In the genomic region with DNA sequence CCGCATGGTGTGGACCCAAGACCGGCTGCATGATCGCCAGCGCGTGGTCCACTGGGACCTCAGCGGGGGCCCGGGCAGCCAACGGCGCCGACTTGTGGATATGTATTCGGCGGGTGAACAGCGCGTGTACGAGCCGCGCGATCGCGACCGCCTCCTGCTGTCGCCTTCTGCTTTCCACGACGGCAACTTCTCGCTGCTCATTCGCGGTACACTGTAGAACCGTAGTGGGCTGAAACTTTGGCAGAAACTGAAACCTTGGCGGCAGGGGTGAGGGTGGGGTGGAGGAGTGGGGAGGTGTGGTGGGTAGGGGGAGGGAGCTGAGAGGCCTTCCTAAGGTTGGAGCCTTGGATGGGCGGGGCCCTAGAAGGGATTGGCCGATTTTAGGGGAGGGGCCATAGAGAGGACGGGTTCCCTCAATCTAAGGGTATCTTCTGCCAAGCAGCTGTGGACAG, we compare ENCODE assay signal across 8 mouse cellular contexts. TPM values are rescaled to one million over a fixed set of nuclear protein-coding genes. Genes with fewer than 3 reads are reported as not detected.
DNase-seq lines count a peak whose midpoint lies in the region; ATAC-seq and TF ChIP-seq lines count a peak whose summit lies in the region.

No protein-coding gene starts in this region.

- H3K27ac ChIP-seq in forebrain, embryonic 12.5 days = no peak overlapping the region
- H3K27ac ChIP-seq in limb, embryonic 11.5 days (replicated peaks; ENCODE audit: low read depth, low read length) = no peak overlapping the region
- peak overlapping the region; percentile 87 for H3K27ac ChIP-seq in midbrain, embryonic 10.5 days (replicated peaks)
- H3K27ac ChIP-seq in stomach, embryonic 14.5 days (ENCODE audit: low read length) = peak overlapping the region; percentile 85; the same call in 1 of the 2 replicates

- peak overlapping the region; percentile 68 for H3K4me3 ChIP-seq in G1E (ENCODE audit: low read depth, low read length)
- peak overlapping the region; percentile 43 for H3K4me3 ChIP-seq in forebrain, embryonic 12.5 days (replicated peaks)
- H3K4me3 ChIP-seq in limb, embryonic 11.5 days (ENCODE audit: low read depth, low read length) = peak overlapping the region; percentile 46
- H3K4me3 ChIP-seq in midbrain, embryonic 10.5 days = peak overlapping the region; percentile 66
- peak overlapping the region; percentile 41 for H3K4me3 ChIP-seq in stomach, embryonic 14.5 days (ENCODE audit: low read depth, low read length)

- DNase-seq in G1E (ENCODE audit: low spot score) = peak; percentile 24
- DNase-seq in adrenal gland, postnatal 36 days = peak; percentile 75 to 83
- DNase-seq in heart, postnatal 4 days = peak; percentile 73
- peak; percentile 55 for DNase-seq in limb, embryonic 11.5 days (ENCODE audit: low spot score)
- peak; percentile 44 for DNase-seq in midbrain, embryonic 10.5 days (ENCODE audit: low spot score)
- DNase-seq in left cerebral cortex, adult 8-10 months (ENCODE audit: low spot score in 2 of 2) = no peak

- peaks cover 27% of the 10 kb centered on the region for H3K4me1 ChIP-seq in G1E (ENCODE audit: insufficient read depth, low read depth, low read length)
- peaks cover 30% of the 10 kb centered on the region for H3K4me1 ChIP-seq in forebrain, embryonic 12.5 days
- peaks cover 11% of the 10 kb centered on the region for H3K4me1 ChIP-seq in limb, embryonic 11.5 days (ENCODE audit: control insufficient read depth, insufficient read depth, low read length)
- H3K4me1 ChIP-seq in midbrain, embryonic 10.5 days = peaks cover 36% of the 10 kb centered on the region
- H3K4me1 ChIP-seq in stomach, embryonic 14.5 days (ENCODE audit: control insufficient read depth, insufficient read depth, low read length) = peaks cover 29% of the 10 kb centered on the region

- under 1% methylated on average over 32 of the region's 32 CpGs for WGBS in forebrain, embryonic 12.5 days
- WGBS in limb, embryonic 11.5 days = under 1% methylated on average over 32 of the region's 32 CpGs
- WGBS in midbrain, embryonic 10.5 days = 1% methylated on average over 32 of the region's 32 CpGs
- WGBS in stomach, embryonic 14.5 days = under 1% methylated on average over 32 of the region's 32 CpGs

- no peak for TF ChIP-seq CTCF in G1E (IDR thresholded peaks at IDR 0.05; ENCODE audit: low read depth, low read length)

- peaks cover 33% of the 10 kb centered on the region for H3K27me3 ChIP-seq in G1E (ENCODE audit: insufficient read depth, low read length)
- peaks cover 24% of the 10 kb centered on the region for H3K27me3 ChIP-seq in forebrain, embryonic 12.5 days
- no peaks in the 10 kb centered on the region; the same call in 1 of the 2 replicates for H3K27me3 ChIP-seq in limb, embryonic 11.5 days (ENCODE audit: control insufficient read depth, insufficient read depth, low read length)
- peaks cover 32% of the 10 kb centered on the region for H3K27me3 ChIP-seq in midbrain, embryonic 10.5 days (ENCODE audit: low read depth, poor library complexity, severe bottlenecking)
- no peaks in the 10 kb centered on the region for H3K27me3 ChIP-seq in stomach, embryonic 14.5 days (ENCODE audit: control insufficient read depth, insufficient read depth, low read length)

- H3K9me3 ChIP-seq in G1E (replicated peaks) = peaks cover 5% of the 10 kb centered on the region; the same call in 1 of the 2 replicates
- H3K9me3 ChIP-seq in forebrain, embryonic 12.5 days = no peaks in the 10 kb centered on the region
- H3K9me3 ChIP-seq in limb, embryonic 11.5 days (ENCODE audit: control insufficient read depth, low read length) = no peaks in the 10 kb centered on the region
- no peaks in the 10 kb centered on the region for H3K9me3 ChIP-seq in midbrain, embryonic 10.5 days (replicated peaks)
- no peaks in the 10 kb centered on the region for H3K9me3 ChIP-seq in stomach, embryonic 14.5 days (ENCODE audit: control insufficient read depth, low read depth, low read length)

- H3K36me3 ChIP-seq in G1E (replicated peaks) = no peaks in the 10 kb centered on the region
- H3K36me3 ChIP-seq in forebrain, embryonic 12.5 days (replicated peaks) = 0 out of 2 replicates have a peak, but pooled peaks cover 2% of the 10 kb centered on the region
- no peaks in the 10 kb centered on the region for H3K36me3 ChIP-seq in limb, embryonic 11.5 days (ENCODE audit: control insufficient read depth, insufficient read depth, low read length)
- peaks cover 28% of the 10 kb centered on the region for H3K36me3 ChIP-seq in midbrain, embryonic 10.5 days
- H3K36me3 ChIP-seq in stomach, embryonic 14.5 days (ENCODE audit: control insufficient read depth, insufficient read depth, low read length) = peaks cover 10% of the 10 kb centered on the region; the same call in 1 of the 2 replicates

- ATAC-seq in G1E (ENCODE audit: extremely low read depth, insufficient number of reproducible peaks, low FRiP score, poor library complexity, severe bottlenecking) = peak; percentile 63; the same call in 1 of the 2 replicates
- peak; percentile 59 for ATAC-seq in forebrain, embryonic 12.5 days (ENCODE audit: low FRiP score)
- 0 out of 2 replicates have a peak, but pooled peaks have one; percentile 35 for ATAC-seq in limb, embryonic 11.5 days (ENCODE audit: insufficient number of reproducible peaks, low FRiP score, low TSS enrichment, low read depth)
- ATAC-seq in stomach, embryonic 14.5 days (ENCODE audit: insufficient number of reproducible peaks, insufficient read depth, low FRiP score, low read depth) = peak; percentile 56

- H3K4me2 ChIP-seq in forebrain, embryonic 12.5 days = peak overlapping the region; percentile 71
- H3K4me2 ChIP-seq in limb, embryonic 11.5 days (ENCODE audit: low read depth, severe bottlenecking) = peak overlapping the region; percentile 55
- peak overlapping the region; percentile 64 for H3K4me2 ChIP-seq in stomach, embryonic 14.5 days (replicated peaks; ENCODE audit: low read depth, low read length)

- peak overlapping the region; percentile 63 for H3K9ac ChIP-seq in forebrain, embryonic 12.5 days
- H3K9ac ChIP-seq in limb, embryonic 11.5 days (ENCODE audit: low read length) = peak overlapping the region; percentile 47
- H3K9ac ChIP-seq in stomach, embryonic 14.5 days (replicated peaks; ENCODE audit: low read depth, low read length) = peak overlapping the region; percentile 47; the same call in 1 of the 2 replicates

RNA-seq across cellular contexts. Expression of a gene that starts 1.5 kb away (rescaled TPM):
- total RNA-seq in G1E (2014; fragmentation: Nextera tagmentation) (not detected in 2 replicates), G1E (2017) (0.33 and 0.46 TPM in 2 replicates)
- polyA plus RNA-seq in G1E (2012) = not detected in 2 replicates
- 10 to 100 TPM; 40.2 to 47.0 TPM for total RNA-seq in adrenal gland, postnatal 36 days (2021)
- 22.9 and 24.3 TPM in 2 replicates for polyA plus RNA-seq in forebrain, embryonic 12.5 days (2016; fragmentation: Nextera tagmentation; extraction: Ambion mirVana)
- total RNA-seq in heart, postnatal 4 days (2021) = 10 to 100 TPM; 49.4 to 49.5 TPM
- polyA plus RNA-seq in limb, embryonic 11.5 days (2014; fragmentation: Nextera tagmentation; extraction: Ambion mirVana) = 41.8 and 49.3 TPM in 2 replicates
- polyA plus RNA-seq in midbrain, embryonic 10.5 days (2016; fragmentation: Nextera tagmentation; extraction: Ambion mirVana) = 50.7 and 53.1 TPM in 2 replicates
- polyA plus RNA-seq in stomach, embryonic 14.5 days (2014; fragmentation: Nextera tagmentation; extraction: Ambion mirVana) = 91.5 and 96.7 TPM in 2 replicates
- total RNA-seq in left cerebral cortex, adult 8-10 months (2022) = 10 to 100 TPM in 1 of 4 experiments, 1 to 10 TPM in 3; 8.9 to 10.3 (median 9.3) TPM

RNA-seq across cellular contexts. Expression of a gene that starts 6.2 kb away (rescaled TPM):
- total RNA-seq in G1E (2014; fragmentation: Nextera tagmentation) = 14.4 and 16.8 TPM in 2 replicates
- 9.2 and 13.7 TPM in 2 replicates for total RNA-seq in G1E (2017)
- polyA plus RNA-seq in G1E (2012) = 77.7 and 92.8 TPM in 2 replicates
- total RNA-seq in adrenal gland, postnatal 36 days (2021) = 10 to 100 TPM; 61.2 to 61.7 TPM
- polyA plus RNA-seq in forebrain, embryonic 12.5 days (2016; fragmentation: Nextera tagmentation; extraction: Ambion mirVana) = 6.1 and 9.2 TPM in 2 replicates
- 10 to 100 TPM; 32.8 to 33.2 TPM for total RNA-seq in heart, postnatal 4 days (2021)
- 8.1 and 9.1 TPM in 2 replicates for polyA plus RNA-seq in limb, embryonic 11.5 days (2014; fragmentation: Nextera tagmentation; extraction: Ambion mirVana)
- polyA plus RNA-seq in midbrain, embryonic 10.5 days (2016; fragmentation: Nextera tagmentation; extraction: Ambion mirVana) = 5.0 and 5.4 TPM in 2 replicates
- 6.3 and 6.6 TPM in 2 replicates for polyA plus RNA-seq in stomach, embryonic 14.5 days (2014; fragmentation: Nextera tagmentation; extraction: Ambion mirVana)
- 10 to 100 TPM; 81.1 to 86.5 (median 81.4) TPM for total RNA-seq in left cerebral cortex, adult 8-10 months (2022)

RNA-seq across cellular contexts. Expression of a gene that starts 10.0 kb away (rescaled TPM):
- total RNA-seq in G1E (2014; fragmentation: Nextera tagmentation) = 147 and 155 TPM in 2 replicates
- total RNA-seq in G1E (2017) = 158 and 160 TPM in 2 replicates
- polyA plus RNA-seq in G1E (2012) = 291 and 293 TPM in 2 replicates
- total RNA-seq in adrenal gland, postnatal 36 days (2021) = 100 to 1,000 TPM; 140 to 170 TPM
- polyA plus RNA-seq in forebrain, embryonic 12.5 days (2016; fragmentation: Nextera tagmentation; extraction: Ambion mirVana) = 131 and 132 TPM in 2 replicates
- 10 to 100 TPM; 78.9 to 84.2 TPM for total RNA-seq in heart, postnatal 4 days (2021)
- 132 and 138 TPM in 2 replicates for polyA plus RNA-seq in limb, embryonic 11.5 days (2014; fragmentation: Nextera tagmentation; extraction: Ambion mirVana)
- polyA plus RNA-seq in midbrain, embryonic 10.5 days (2016; fragmentation: Nextera tagmentation; extraction: Ambion mirVana) = 159 and 172 TPM in 2 replicates
- 125 and 132 TPM in 2 replicates for polyA plus RNA-seq in stomach, embryonic 14.5 days (2014; fragmentation: Nextera tagmentation; extraction: Ambion mirVana)
- 100 to 1,000 TPM; 101 to 109 (median 102) TPM for total RNA-seq in left cerebral cortex, adult 8-10 months (2022)

RNA-seq across cellular contexts. Expression of a gene that starts 22.1 kb away (rescaled TPM):
- 1.6 and 1.7 TPM in 2 replicates for total RNA-seq in G1E (2014; fragmentation: Nextera tagmentation)
- total RNA-seq in G1E (2017) = 0.52 and 0.60 TPM in 2 replicates
- polyA plus RNA-seq in G1E (2012) = 0.02 and 0.03 TPM in 2 replicates
- under 1 TPM; 0.23 TPM for total RNA-seq in adrenal gland, postnatal 36 days (2021)
- polyA plus RNA-seq in forebrain, embryonic 12.5 days (2016; fragmentation: Nextera tagmentation; extraction: Ambion mirVana) = 0.51 and 0.61 TPM in 2 replicates
- total RNA-seq in heart, postnatal 4 days (2021) = under 1 TPM; 0.14 to 0.20 TPM
- polyA plus RNA-seq in limb, embryonic 11.5 days (2014; fragmentation: Nextera tagmentation; extraction: Ambion mirVana) = 0.24 and 0.28 TPM in 2 replicates
- 0.22 and 0.41 TPM in 2 replicates for polyA plus RNA-seq in midbrain, embryonic 10.5 days (2016; fragmentation: Nextera tagmentation; extraction: Ambion mirVana)
- polyA plus RNA-seq in stomach, embryonic 14.5 days (2014; fragmentation: Nextera tagmentation; extraction: Ambion mirVana) = 0.32 and 0.35 TPM in 2 replicates
- under 1 TPM in 2 of 4 experiments, not detected in 2; 0.30 to 0.39 TPM for total RNA-seq in left cerebral cortex, adult 8-10 months (2022)

RNA-seq across cellular contexts. Expression of a gene that starts 28.2 kb away (rescaled TPM):
- total RNA-seq in G1E (2014; fragmentation: Nextera tagmentation) (6.7 and 11.8 TPM in 2 replicates), G1E (2017) (9.3 and 9.5 TPM in 2 replicates)
- polyA plus RNA-seq in G1E (2012) = 1.1 and 3.6 TPM in 2 replicates
- 10 to 100 TPM in 1 of 2 experiments, 1 to 10 TPM in 1; 9.7 to 21.8 TPM for total RNA-seq in adrenal gland, postnatal 36 days (2021)
- polyA plus RNA-seq in forebrain, embryonic 12.5 days (2016; fragmentation: Nextera tagmentation; extraction: Ambion mirVana) = 17.9 and 23.4 TPM in 2 replicates
- 10 to 100 TPM in 1 of 2 experiments, 1 to 10 TPM in 1; 6.6 to 11.2 TPM for total RNA-seq in heart, postnatal 4 days (2021)
- polyA plus RNA-seq in limb, embryonic 11.5 days (2014; fragmentation: Nextera tagmentation; extraction: Ambion mirVana) = 19.2 and 20.4 TPM in 2 replicates
- 21.6 and 24.6 TPM in 2 replicates for polyA plus RNA-seq in midbrain, embryonic 10.5 days (2016; fragmentation: Nextera tagmentation; extraction: Ambion mirVana)
- polyA plus RNA-seq in stomach, embryonic 14.5 days (2014; fragmentation: Nextera tagmentation; extraction: Ambion mirVana) = 16.9 and 17.3 TPM in 2 replicates
- total RNA-seq in left cerebral cortex, adult 8-10 months (2022) = 10 to 100 TPM; 30.1 to 48.4 (median 33.7) TPM

Comparison
In these comparisons a context has a peak if more than half of its experiments do, and no peak if none do; other contexts are left out.
1. DNase-seq: peak in G1E (single experiment), adrenal gland, postnatal 36 days (2 of 2), heart, postnatal 4 days (single experiment), limb, embryonic 11.5 days (single experiment) and midbrain, embryonic 10.5 days (single experiment); none in left cerebral cortex, adult 8-10 months (0 of 2).
2. H3K27ac ChIP-seq: peak in midbrain, embryonic 10.5 days (single experiment) and stomach, embryonic 14.5 days (single experiment); none in forebrain, embryonic 12.5 days (single experiment) and limb, embryonic 11.5 days (single experiment).
3. RNA of a gene that starts 1.5 kb away (polyA plus RNA-seq): 91.5 to 96.7 TPM in stomach, embryonic 14.5 days, 50.7 to 53.1 TPM in midbrain, embryonic 10.5 days, 41.8 to 49.3 TPM in limb, embryonic 11.5 days and 22.9 to 24.3 TPM in forebrain, embryonic 12.5 days; not detected in G1E; every median in the first group is over 10 times any median in the second.
4. Peak in every context shown above with its lines, with median percentiles within 50 percentile points of each other: ATAC-seq, H3K4me3 ChIP-seq, H3K4me2 ChIP-seq and H3K9ac ChIP-seq.